Mouse (Mus musculus) urinary bladder, postnatal 14 days (tissue): ENCODE results near the gene Cfap77.
A peak's percentile ranks its signal among the peaks of the same experiment; 100 is the strongest.
"Not testable (repeated sequence)": the region's sequence is repeated elsewhere in the genome, so short reads cannot be mapped to it uniquely, and the experiment has no call there.

Source experiments
- DNase-seq: peaks from one replicate; pipeline ENCODE4 v3.0.0; 2021; ENCODE audit warnings: low spot score

The Cfap77 gene

GRCm38 (mm10) chr2:29054991-29055390, at the start of gene Cfap77:
Gene Cfap77 (minus strand): TSS chr2:29055066.
- peak; percentile 60 for DNase-seq

GRCm38 (mm10) chr2:29102416-29103377, 47.8 kb upstream of the Cfap77 start:
- DNase-seq: not testable (repeated sequence)

GRCm38 (mm10) chr2:29100822-29101534, 46.1 kb upstream of the Cfap77 start:
- no peak for DNase-seq

- no peak for DNase-seq
Measured at GRCm38 (mm10) chr2:29099646-29100045, 44.8 kb upstream of the Cfap77 start.

- no peak for DNase-seq
Measured at GRCm38 (mm10) chr2:29098786-29099185, 43.9 kb upstream of the Cfap77 start.

- not testable (repeated sequence) for DNase-seq
Measured at GRCm38 (mm10) chr2:29097955-29098354, 43.1 kb upstream of the Cfap77 start.

- DNase-seq: no peak
Measured at GRCm38 (mm10) chr2:29097465-29097864, 42.6 kb upstream of the Cfap77 start.

GRCm38 (mm10) chr2:29096751-29097150, 41.9 kb upstream of the Cfap77 start:
- no peak for DNase-seq

- DNase-seq: no peak
Measured at GRCm38 (mm10) chr2:29095674-29096073, 40.8 kb upstream of the Cfap77 start.

- not testable (repeated sequence) for DNase-seq
Measured at GRCm38 (mm10) chr2:29089276-29089675, 34.4 kb upstream of the Cfap77 start.

GRCm38 (mm10) chr2:29086026-29086425, 31.2 kb upstream of the Cfap77 start:
- no peak for DNase-seq

GRCm38 (mm10) chr2:29081965-29082364, 27.1 kb upstream of the Cfap77 start:
- DNase-seq: no peak

- no peak for DNase-seq
Measured at GRCm38 (mm10) chr2:29076226-29076625, 21.4 kb upstream of the Cfap77 start.

GRCm38 (mm10) chr2:29075331-29076070, 20.6 kb upstream of the Cfap77 start:
- DNase-seq: no peak

- DNase-seq: no peak
Measured at GRCm38 (mm10) chr2:29074676-29075075, 19.8 kb upstream of the Cfap77 start.

- DNase-seq: no peak
Measured at GRCm38 (mm10) chr2:29066410-29066809, 11.5 kb upstream of the Cfap77 start.

GRCm38 (mm10) chr2:29065796-29066195, 10.9 kb upstream of the Cfap77 start:
- DNase-seq: no peak

- peak; percentile 88 for DNase-seq
Measured at GRCm38 (mm10) chr2:29060135-29060597, 5.3 kb upstream of the Cfap77 start, which contains the start of gene Ttf1. Gene Ttf1 (plus strand): TSS chr2:29060262.

GRCm38 (mm10) chr2:29054545-29054935, 326 bp downstream of the Cfap77 start:
- DNase-seq: no peak

GRCm38 (mm10) chr2:29053802-29054544, 893 bp downstream of the Cfap77 start:
- DNase-seq: peak; percentile 44

- DNase-seq: peak; percentile 53
Measured at GRCm38 (mm10) chr2:29052943-29053454, 1.9 kb downstream of the Cfap77 start.
